Mouse (Mus musculus) forebrain, postnatal 0 days (tissue): Measurements from ENCODE around the gene Gm20532. TPM values are rescaled to one million over a fixed set of nuclear protein-coding genes. Genes with fewer than 3 reads are reported as not detected.

Source experiments
- ATAC-seq: fragments of 200-750 bp; cut with Nextera tagmentation; 2 replicates; pipeline ENCODE4 v1.8.0; 2017; ENCODE audit warnings: mild to moderate bottlenecking, moderate library complexity
- DNase-seq: peaks from one replicate; pipeline ENCODE4 v3.0.0-alpha.2; 2015
- H3K27ac ChIP-seq: fragments of 300-500 bp; sonication (generic); 2 replicates; pipeline ENCODE4 v1.5.1; 2014; ENCODE audit warnings: low read depth, mild to moderate bottlenecking, antibody characterized with exemption, low read length, moderate library complexity, mixed read lengths
- H3K27me3 ChIP-seq: fragments of 300-500 bp; sonication (generic); 2 replicates; pipeline ENCODE4 v1.6.1; 2014; ENCODE audit warnings: mild to moderate bottlenecking, low read length, mixed read lengths; ENCODE audit not compliant: insufficient read depth
- H3K36me3 ChIP-seq: fragments of 300-500 bp; sonication (generic); 2 replicates; pipeline ENCODE4 v1.6.1; 2014; ENCODE audit warnings: mild to moderate bottlenecking, moderate library complexity; ENCODE audit not compliant: insufficient read depth
- H3K4me1 ChIP-seq: fragments of 300-500 bp; sonication (generic); 2 replicates; pipeline ENCODE4 v1.6.1; 2014; ENCODE audit warnings: antibody characterized with exemption; ENCODE audit not compliant: insufficient read depth
- H3K4me2 ChIP-seq: fragments of 300-500 bp; sonication (generic); 2 replicates; pipeline ENCODE4 v1.6.1; 2014; ENCODE audit warnings: low read depth, mild to moderate bottlenecking, moderate library complexity
- H3K4me3 ChIP-seq: fragments of 300-500 bp; sonication (generic); 2 replicates; pipeline ENCODE4 v1.5.1; 2014; ENCODE audit warnings: low read depth, low read length, mixed read lengths
- H3K9ac ChIP-seq: fragments of 300-500 bp; sonication (generic); 2 replicates; pipeline ENCODE4 v1.6.1; 2014; ENCODE audit warnings: mild to moderate bottlenecking
- H3K9me3 ChIP-seq: fragments of 300-500 bp; sonication (generic); 2 replicates; pipeline ENCODE4 v1.6.1; 2016; ENCODE audit warnings: low read length
- CTCF ChIP-seq: sonication (generic); IDR thresholded peaks from 2 replicates; pipeline ENCODE4 v1.5.1; 2016; ENCODE audit warnings: antibody characterized with exemption, control low read depth, low read depth
- WGBS: fragments of 180-500 bp; shearing (Covaris S2); extraction: QIAGEN DNeasy Blood & Tissue Kit; methylation state at CpG from one replicate; pipeline ENCODE4 v1.1.7; 2014; 5-methylcytosine and 5-hydroxymethylcytosine counted together
- polyA plus RNA-seq: library from polyadenylated mRNA; unstranded; fragments of >200 nt; fragmentation: Nextera tagmentation; extraction: Ambion mirVana; gene quantifications from 2 replicates; pipeline ENCODE4 v1.2.1, GENCODE M21; 2015
- total RNA-seq: library from RNA; depleted of rRNA; stranded (reverse); fragments of >200 nt; gene quantifications from 2 replicates; pipeline ENCODE4 v1.2.3, GENCODE M21; 2014; rRNA removed

Gene Gm20532
- total RNA-seq, result not detected in 2 replicates
- not detected in 2 replicates for polyA plus RNA-seq

DNA sequence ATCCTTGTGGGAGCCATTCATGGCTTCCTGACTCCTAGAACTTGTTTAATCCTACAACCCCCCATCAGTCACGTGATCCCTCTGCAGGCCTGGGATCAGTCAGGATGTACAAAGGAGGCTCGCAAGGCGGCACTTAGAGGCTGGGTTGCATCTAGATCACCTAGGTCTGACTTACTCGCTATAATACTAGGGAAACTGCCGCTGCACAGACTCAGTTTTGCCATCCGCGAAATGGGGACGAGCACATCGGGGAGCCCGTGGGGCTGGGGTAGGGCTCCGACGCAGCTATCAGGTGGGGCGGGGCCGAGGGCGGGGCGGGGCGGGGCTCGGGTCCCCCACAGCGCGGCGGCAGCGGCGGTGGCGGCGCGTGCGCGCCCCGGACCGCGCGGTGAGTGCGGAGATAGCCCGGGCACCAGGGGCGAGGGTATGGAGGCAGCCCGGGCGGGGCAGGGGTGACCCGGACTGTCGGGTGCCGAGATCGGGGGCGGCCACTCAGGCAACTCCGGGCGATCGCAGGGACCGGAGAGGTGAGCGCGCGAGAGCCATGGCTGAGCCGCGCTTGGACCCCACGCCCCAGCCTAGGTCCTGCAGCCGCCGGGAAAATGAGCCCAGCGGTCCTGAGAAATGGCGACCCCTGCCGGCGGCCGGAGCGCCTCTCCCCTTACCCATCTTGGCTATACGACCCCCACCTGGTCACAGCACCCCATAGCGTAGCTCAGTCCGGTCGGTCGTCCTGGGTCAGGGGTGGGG lies at the start of gene Gm20532:
TSS of gene Gm20532 (plus strand) at position 346 of the 750 bp plus-strand sequence.
- ATAC-seq (peak; percentile 79), DNase-seq (peak; percentile 66)
- Histone ChIP-seq H3K9me3 (no peaks in the 10 kb centered on the region), H3K27ac (no peak within 1 kb of the TSS; the same call in 1 of the 2 replicates), H3K36me3 (no peaks in the 10 kb centered on the region), H3K4me3 (peak within 1 kb of the TSS; percentile 59), H3K27me3 (no peaks in the 10 kb centered on the region), H3K9ac (peak within 1 kb of the TSS; percentile 70), H3K4me2 (peak within 1 kb of the TSS; percentile 86), H3K4me1 (0 out of 2 replicates have a peak, but pooled peaks cover 5% of the 10 kb centered on the region)
- TF ChIP-seq CTCF, result peak; percentile 71
- under 1% methylated on average over 65 of the region's 65 CpGs for WGBS

DNA sequence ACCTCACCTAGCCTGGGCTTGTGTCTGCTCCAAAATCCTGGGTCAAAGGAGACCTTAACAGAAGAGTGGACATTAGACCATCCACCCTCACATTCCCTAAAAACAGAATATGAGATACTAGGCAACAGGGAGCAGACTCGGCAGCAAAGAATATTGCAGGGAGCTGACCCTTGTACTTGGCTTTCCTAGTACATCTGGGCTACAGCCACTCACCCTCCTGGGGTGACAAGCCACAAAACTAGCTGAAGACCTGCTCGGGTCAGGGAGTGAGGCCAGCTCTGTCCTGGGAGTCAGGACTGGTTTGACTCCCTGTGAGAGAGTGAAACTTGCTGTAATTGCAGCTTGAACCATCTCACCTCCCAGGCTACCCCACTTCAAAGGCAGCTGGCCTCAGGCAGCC lies 46.9 kb upstream of the Gm20532 start:
- Histone ChIP-seq H3K27me3 (no peaks in the 10 kb centered on the region), H3K4me1 (no peaks in the 10 kb centered on the region), H3K36me3 (no peaks in the 10 kb centered on the region), H3K27ac (no peak overlapping the region), H3K4me2 (no peak overlapping the region), H3K4me3 (no peak overlapping the region), H3K9ac (no peak overlapping the region), H3K9me3 (no peaks in the 10 kb centered on the region)
- DNase-seq (no peak), ATAC-seq (no peak)
- TF ChIP-seq CTCF, result no peak
- 76% methylated on average over 2 of the region's 2 CpGs for WGBS

DNA sequence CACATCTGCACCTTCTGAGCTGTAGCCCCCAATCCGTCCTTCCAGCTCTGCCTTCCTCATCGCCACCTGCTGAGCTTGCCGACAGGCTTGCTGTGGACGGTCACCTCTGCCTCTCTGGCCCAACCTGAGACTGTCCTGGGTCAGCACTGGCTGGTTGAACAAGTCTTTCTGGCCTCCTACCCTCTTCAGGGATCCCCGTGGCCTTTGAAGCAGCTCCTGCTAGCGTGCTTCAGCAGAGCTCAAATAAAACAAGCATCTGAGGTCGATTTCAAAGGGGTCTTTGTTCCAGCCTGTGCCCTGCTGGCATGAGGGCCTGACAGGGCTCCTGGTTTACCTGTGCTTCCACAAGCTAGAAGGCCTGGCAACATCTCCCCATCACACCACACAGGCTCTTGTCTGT lies 45.7 kb upstream of the Gm20532 start:
- Histone ChIP-seq H3K27me3 (no peaks in the 10 kb centered on the region), H3K27ac (peak overlapping the region; percentile 35; the same call in 1 of the 2 replicates), H3K4me2 (no peak overlapping the region), H3K4me1 (no peaks in the 10 kb centered on the region), H3K4me3 (no peak overlapping the region), H3K9ac (no peak overlapping the region; the same call in 1 of the 2 replicates), H3K9me3 (no peaks in the 10 kb centered on the region), H3K36me3 (no peaks in the 10 kb centered on the region)
- no peak for TF ChIP-seq CTCF
- 30% methylated on average over 7 of the region's 7 CpGs for WGBS
- no peak for DNase-seq
- no peak for ATAC-seq

DNA sequence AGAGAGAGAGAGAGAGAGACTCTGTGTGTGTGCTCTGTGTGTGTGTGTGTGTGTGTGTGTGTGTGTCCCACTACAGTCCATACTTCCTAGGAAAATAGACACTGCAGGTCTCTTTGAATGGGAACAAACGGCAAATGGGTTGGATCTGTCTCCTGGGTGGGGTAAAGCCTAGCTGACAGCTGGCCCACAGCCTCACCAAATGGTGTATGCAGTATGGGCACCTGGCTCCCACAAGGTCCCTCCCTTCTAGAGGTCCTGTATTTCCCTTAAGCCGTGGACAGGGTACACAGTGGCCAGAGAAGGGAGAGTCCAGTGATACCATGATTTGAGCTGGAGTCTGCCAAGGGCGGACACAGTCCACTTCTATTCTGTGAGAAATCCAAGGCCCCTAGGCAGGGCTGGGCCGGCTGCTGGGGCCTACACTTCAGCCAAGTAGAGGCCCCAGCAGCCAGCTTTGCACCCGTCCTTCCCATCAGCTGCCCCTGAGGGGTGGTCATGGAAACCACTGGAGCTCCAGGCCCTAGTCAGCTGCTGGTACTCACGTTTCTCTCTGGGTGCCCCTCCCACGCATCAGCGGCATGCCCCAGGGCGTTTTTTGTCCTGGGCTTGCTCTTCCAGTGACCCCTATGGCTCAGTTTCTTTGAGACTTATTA lies 45.1 kb upstream of the Gm20532 start:
- no peak for TF ChIP-seq CTCF
- Histone ChIP-seq H3K4me1 (no peaks in the 10 kb centered on the region), H3K9ac (no peak overlapping the region), H3K36me3 (no peaks in the 10 kb centered on the region), H3K9me3 (no peaks in the 10 kb centered on the region), H3K27ac (no peak overlapping the region), H3K4me2 (no peak overlapping the region), H3K4me3 (no peak overlapping the region), H3K27me3 (no peaks in the 10 kb centered on the region)
- WGBS, result 32% methylated on average over 9 of the region's 9 CpGs
- ATAC-seq (peak; percentile 86), DNase-seq (no peak)

- H3K27ac ChIP-seq, result no peak overlapping the region
- H3K27me3 ChIP-seq, result no peaks in the 10 kb centered on the region
- DNase-seq (no peak), ATAC-seq (no peak)
- no peak overlapping the region for H3K4me2 ChIP-seq
- H3K9me3 ChIP-seq, result no peaks in the 10 kb centered on the region
- WGBS, result 65% methylated on average over 4 of the region's 4 CpGs
- no peak overlapping the region for H3K9ac ChIP-seq
- H3K4me3 ChIP-seq, result no peak overlapping the region
- H3K36me3 ChIP-seq, result no peaks in the 10 kb centered on the region
- TF ChIP-seq CTCF, result no peak
- no peaks in the 10 kb centered on the region for H3K4me1 ChIP-seq
These were observed 43.3 kb upstream of the Gm20532 start for GRCm38 (mm10) chr2:26543155-26543554.

- WGBS, result 92% methylated on average over 8 of the region's 8 CpGs
- ATAC-seq, result no peak
These were observed 42.7 kb upstream of the Gm20532 start for GRCm38 (mm10) chr2:26543768-26544167.

DNA sequence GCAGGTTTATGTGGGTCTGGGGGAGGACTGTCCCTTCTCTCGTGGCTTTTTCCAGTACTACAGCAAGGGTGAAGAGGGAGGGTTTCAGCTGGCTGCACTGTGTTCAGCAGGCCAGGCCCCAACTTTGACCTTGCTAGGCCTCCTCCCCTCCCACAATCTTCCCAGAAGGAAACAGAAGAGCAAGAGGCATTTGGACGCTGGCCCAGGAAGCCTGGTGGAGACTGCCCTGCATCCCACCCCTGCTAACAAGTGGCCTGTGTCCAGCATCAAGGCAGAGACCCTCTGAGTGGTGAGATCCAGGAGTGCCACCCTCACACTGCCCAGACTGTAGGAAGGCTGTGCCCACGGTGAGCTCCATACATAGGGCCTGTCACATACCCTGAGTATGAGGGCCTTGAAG lies 42.2 kb upstream of the Gm20532 start:
- H3K4me3 ChIP-seq, result no peak overlapping the region
- H3K9ac ChIP-seq, result no peak overlapping the region
- no peaks in the 10 kb centered on the region for H3K4me1 ChIP-seq
- H3K27ac ChIP-seq, result no peak overlapping the region
- TF ChIP-seq CTCF, result no peak
- no peak for ATAC-seq
- whole genome bisulfite sequencing, result 70% methylated on average over 3 of the region's 3 CpGs
- no peaks in the 10 kb centered on the region for H3K36me3 ChIP-seq
- H3K4me2 ChIP-seq, result no peak overlapping the region
- no peak for DNase-seq
- H3K9me3 ChIP-seq, result no peaks in the 10 kb centered on the region
- no peaks in the 10 kb centered on the region for H3K27me3 ChIP-seq

More at GRCm38 (mm10) chr2:26543768-26544167, 42.7 kb upstream of the Gm20532 start:
- Histone ChIP-seq H3K4me1 (no peaks in the 10 kb centered on the region), H3K9ac (no peak overlapping the region), H3K36me3 (no peaks in the 10 kb centered on the region), H3K27me3 (no peaks in the 10 kb centered on the region), H3K27ac (no peak overlapping the region), H3K4me2 (no peak overlapping the region), H3K4me3 (no peak overlapping the region), H3K9me3 (no peaks in the 10 kb centered on the region)
- no peak for DNase-seq
- no peak for TF ChIP-seq CTCF
